Mouse (Mus musculus): ENCODE measurements around the gene Spns2.

GRCm38 (mm10) chr11:72471381-72471780, 18.3 kb downstream of the Spns2 start:
- TF ChIP-seq CTCF (IDR thresholded peaks at IDR 0.05; ENCODE audit: control insufficient read depth, insufficient read depth, insufficient replicate concordance, low read depth, low read length) (no peak), POLR2A (IDR thresholded peaks at IDR 0.05; ENCODE audit: control insufficient read depth, low read depth, low read length) (no peak)
